Mouse (Mus musculus): ENCODE measurements around the gene Arhgap27.

- TF ChIP-seq CTCF (IDR thresholded peaks at IDR 0.05; ENCODE audit: borderline replicate concordance, insufficient read depth, low read length) (no peak), POLR2A (IDR thresholded peaks at IDR 0.05; ENCODE audit: low read depth, low read length) (no peak)
Measured at GRCm38 (mm10) chr11:103304525-103304924, 59.0 kb downstream of the Arhgap27 start.

Data from embryonic fibroblast, embryonic 13.5 days (primary cell).